Mouse (Mus musculus): ENCODE results near the gene Fgfr1op.

The Fgfr1op gene

DNA sequence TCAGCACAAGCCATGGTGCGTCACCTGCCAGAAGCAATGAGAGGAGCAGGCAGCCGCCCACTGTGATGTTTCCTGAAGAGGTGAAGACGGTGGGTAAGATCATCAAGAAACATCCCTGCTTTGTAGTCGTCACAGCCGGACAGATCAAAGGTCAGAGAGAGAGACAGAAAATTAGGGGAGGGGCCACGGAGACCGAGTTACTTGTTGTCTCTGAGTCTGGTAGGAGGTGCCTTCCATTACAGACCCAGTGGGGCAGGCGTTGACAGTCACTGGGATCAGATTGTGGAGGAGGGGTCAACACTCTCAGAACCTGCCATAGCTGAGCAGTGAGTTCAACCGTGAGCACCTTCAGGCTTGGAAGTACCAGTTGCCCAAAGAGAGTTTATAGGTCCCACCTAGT, 63.3 kb downstream of the Fgfr1op start:
- no peak for DNase-seq (ENCODE audit: low spot score)

GRCm38 (mm10) chr17:8229607-8230006, 64.3 kb downstream of the Fgfr1op start:
- DNase-seq (ENCODE audit: low spot score), result no peak

GRCm38 (mm10) chr17:8232089-8232488, 66.8 kb downstream of the Fgfr1op start:
- DNase-seq (ENCODE audit: low spot score), result no peak

- DNase-seq (ENCODE audit: low spot score), result no peak
Measured at GRCm38 (mm10) chr17:8233618-8234214, 68.4 kb downstream of the Fgfr1op start.

DNA sequence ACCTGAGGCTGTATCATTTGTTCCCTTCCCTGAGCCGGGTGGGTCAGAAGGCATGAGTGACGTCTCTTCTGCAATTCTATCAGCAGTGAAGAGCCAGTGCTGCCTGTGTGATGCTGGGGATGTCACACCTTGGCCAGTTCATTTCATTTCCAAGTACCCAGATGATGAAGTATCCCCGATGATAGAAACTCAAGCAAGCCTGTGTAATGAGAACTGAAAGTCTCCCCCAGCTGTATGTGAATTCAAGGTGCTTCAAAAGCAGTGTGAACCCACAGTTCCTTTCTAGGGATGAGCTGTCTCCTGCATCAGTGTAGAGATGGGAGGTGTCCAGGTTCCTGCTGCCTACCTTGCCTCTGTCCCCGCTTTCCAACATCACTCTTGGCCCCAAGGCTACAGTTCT, 69.2 kb downstream of the Fgfr1op start:
- DNase-seq (ENCODE audit: low spot score), result no peak

GRCm38 (mm10) chr17:8235743-8236142, 70.4 kb downstream of the Fgfr1op start, which contains the start of gene Ccr6:
Gene Ccr6 (plus strand): TSS chr17:8236043.
- DNase-seq (ENCODE audit: low spot score), result no peak

- DNase-seq (ENCODE audit: low spot score), result no peak
Measured at GRCm38 (mm10) chr17:8238012-8238710, 72.9 kb downstream of the Fgfr1op start.

GRCm38 (mm10) chr17:8239561-8239960, 74.3 kb downstream of the Fgfr1op start:
- no peak for DNase-seq (ENCODE audit: low spot score)

GRCm38 (mm10) chr17:8240517-8240916, 75.2 kb downstream of the Fgfr1op start:
- no peak for DNase-seq (ENCODE audit: low spot score)

DNA sequence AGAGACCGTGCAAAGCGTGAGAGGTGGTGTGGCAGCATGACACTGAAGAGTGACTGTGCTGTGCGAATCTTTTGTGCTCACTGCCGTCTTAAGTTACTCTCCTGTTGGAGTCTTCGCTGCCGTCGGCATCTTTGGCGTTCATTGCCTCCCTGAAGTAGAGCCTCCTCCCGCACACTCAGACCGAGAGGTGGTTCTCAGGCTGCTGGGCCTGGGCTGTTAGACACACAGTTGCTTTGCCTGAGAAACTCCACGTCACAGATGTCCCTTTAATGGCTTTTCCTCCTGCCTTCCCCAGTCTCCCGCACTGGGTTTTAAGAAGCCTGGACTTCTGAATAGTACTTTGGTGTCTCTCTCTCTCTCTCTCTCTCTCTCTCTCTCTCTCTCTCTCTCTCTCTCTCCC, 76.3 kb downstream of the Fgfr1op start:
- no peak for DNase-seq (ENCODE audit: low spot score)

DNA sequence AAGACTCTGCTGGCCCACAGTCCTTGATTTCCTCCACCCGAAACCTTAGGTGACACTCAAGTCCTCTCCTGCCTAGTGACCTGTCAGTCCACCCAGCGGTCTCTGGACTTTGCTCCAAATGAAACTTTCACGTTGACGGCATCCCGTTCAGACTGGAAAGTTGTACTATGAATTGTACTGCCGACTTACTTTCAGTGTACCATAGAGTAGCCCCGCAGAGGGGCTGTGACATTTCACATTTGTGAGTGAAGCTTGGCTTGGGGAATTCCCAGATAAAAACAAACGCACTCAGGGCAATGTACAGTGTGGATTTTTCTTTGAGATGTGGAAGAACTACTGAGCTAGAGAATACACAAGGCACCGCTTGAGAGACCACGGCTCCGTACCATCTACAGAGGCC, 76.9 kb downstream of the Fgfr1op start:
- no peak for DNase-seq (ENCODE audit: low spot score)

- no peak for DNase-seq (ENCODE audit: low spot score)
Measured at GRCm38 (mm10) chr17:8244124-8244523, 78.8 kb downstream of the Fgfr1op start.

GRCm38 (mm10) chr17:8246102-8246754, 80.9 kb downstream of the Fgfr1op start:
- no peak for DNase-seq (ENCODE audit: low spot score)

Data from layer of hippocampus, adult 9-10 months (tissue).